Mouse (Mus musculus): ENCODE measurements around the gene Lipm.
A peak's percentile ranks its signal among the peaks of the same experiment; 100 is the strongest.

Gene Lipm

DNA sequence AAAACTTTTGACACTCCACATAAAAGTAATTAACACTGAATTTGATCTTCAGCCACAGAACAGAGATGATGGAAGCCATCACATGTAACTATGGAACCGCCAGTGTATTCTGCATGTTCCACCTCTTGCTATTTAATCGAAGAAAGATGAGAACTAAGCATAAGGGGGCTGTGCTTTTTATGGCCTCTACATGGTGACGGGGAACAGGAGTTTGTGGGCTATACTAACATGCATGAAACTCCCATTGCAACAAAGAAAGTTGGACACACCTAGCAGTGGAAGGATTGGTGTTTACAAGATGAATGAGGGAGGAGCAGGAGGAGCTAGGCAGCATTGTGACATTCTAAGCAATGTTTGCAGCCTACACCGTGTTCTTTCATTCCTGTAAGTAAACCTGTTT is at the start of gene Lipm:
Gene Lipm, plus strand, starts transcription at position 301 of the 400 bp plus-strand sequence.
- DNase-seq: no peak

DNA sequence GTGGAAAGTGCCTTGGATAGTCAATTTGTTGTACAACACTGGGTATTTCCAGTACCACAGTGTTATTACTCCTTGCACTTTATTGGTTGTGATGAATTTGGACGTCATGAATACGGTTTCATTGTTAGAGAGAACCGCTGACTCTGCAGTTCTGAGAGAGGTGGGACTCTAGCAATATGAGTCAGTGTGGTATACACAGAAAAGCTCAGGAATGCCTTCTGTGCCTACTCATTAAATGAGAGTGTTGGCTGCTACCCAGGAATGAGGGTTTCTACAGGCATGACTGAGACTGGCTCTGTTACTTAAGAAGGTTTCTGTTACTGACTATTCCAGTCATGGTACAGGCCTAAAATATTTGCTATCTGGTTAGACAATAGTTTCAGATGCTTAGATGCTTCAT is 49.2 kb upstream of the Lipm start:
- DNase-seq: no peak

DNA sequence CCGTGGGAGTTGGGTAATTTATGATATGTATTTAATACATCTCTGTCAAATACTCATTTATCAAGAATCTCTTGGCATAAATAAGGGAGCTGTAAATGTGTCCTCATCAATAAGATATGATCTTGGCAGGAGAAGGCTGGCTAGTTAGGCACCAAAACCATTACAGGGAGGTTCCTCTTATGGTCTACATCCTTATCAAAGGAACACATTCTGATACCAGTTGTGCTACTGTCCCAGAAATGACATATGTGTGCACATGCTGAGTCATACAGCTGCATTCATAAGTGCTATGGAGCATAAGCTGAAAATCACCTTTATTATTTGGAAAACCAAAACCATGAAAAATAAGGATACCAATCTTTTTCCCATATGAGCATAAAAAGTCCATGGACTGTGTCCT is 37.2 kb upstream of the Lipm start:
- no peak for DNase-seq

DNA sequence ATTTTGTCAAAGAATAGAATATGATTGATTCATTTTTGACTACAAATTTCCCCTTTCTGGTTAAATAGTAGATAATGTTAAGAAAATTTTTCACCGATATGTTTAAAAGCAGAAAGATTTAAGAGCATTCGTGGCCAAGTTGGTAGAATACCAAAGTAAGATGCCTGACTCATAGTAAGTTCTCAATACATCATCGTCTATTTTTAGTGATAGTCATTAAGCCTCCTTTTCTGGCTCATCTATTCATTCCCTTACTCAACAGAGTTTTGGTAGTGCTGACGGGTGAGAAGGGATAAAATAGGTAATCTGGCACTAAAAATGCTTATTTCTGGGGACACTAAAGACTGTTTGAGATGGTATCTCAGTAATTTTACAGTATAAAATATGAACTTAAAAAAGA is 36.7 kb upstream of the Lipm start:
- no peak for DNase-seq

DNA sequence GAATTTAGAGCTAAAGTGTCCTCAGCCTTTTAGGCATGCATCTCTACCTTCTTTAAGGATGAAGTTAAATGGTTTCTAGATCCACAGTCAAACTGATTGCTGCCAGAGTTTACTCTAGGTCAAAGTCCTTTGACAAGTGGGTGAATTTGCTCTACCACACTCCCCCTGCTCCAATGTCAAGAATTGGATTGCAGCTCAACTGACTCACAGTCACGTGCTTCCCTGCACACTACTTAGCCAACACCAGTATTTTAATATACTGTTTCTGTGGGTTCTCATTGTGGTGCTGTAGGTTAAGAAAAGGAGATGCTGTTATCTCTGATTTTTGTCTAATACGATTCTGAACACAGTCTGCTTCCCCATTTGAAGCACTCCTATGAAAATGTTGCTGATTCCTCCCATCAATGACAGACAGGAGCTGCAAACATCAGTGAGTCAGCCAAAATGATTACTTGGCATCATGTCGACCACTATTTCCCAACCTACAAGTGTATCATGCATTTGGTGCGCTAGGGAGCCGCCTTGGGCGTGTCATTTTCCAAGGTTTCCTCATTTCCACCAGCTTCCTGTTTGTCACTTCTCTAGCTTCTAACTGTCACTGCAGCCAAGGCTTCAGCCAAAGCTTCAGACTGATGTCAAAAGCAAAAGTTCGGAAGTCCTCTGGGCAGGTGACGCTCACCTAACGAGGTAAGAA is 33.8 kb upstream of the Lipm start, which contains the start of gene Lipn:
Gene Lipn, plus strand, starts transcription at position 580 of the 694 bp plus-strand sequence.
- DNase-seq: no peak

DNA sequence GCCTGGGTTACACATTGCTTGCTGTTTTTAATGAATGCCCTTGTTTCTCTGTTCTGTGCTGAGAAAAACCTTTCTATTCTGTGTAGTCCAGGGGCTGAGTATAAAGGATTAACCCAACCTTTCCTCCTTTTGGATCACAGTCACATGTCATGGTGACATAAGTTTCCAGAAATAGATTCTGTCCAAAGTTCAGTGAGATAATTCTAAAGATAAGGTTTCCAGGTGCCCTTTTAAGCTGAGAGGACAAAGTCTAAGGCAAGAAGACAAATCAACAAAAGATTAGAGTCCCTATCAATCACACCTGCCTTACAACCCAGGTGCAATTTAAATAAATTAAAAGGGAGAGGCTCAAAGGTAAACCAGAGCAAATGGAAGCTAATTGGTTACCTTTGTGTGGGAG is 26.5 kb upstream of the Lipm start:
- no peak for DNase-seq

DNA sequence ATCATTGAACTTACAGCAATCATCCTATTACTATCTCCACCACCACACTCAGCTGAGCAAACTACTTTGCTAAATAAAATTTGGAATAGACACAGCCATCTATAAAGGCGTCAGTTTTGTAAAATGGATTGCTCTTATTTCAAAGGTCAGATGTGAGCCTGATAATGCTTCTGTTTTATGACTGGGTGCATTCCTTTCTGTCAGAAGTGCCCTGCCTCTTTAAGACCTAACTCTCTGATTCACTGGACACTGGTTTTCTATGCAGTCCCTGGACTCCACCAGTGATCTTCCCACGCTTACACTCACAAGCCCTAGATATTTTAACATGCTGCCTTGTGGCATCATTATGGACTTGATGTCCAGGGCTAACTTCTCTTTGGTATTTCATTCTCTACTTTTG is 22.6 kb upstream of the Lipm start:
- DNase-seq: no peak

DNA sequence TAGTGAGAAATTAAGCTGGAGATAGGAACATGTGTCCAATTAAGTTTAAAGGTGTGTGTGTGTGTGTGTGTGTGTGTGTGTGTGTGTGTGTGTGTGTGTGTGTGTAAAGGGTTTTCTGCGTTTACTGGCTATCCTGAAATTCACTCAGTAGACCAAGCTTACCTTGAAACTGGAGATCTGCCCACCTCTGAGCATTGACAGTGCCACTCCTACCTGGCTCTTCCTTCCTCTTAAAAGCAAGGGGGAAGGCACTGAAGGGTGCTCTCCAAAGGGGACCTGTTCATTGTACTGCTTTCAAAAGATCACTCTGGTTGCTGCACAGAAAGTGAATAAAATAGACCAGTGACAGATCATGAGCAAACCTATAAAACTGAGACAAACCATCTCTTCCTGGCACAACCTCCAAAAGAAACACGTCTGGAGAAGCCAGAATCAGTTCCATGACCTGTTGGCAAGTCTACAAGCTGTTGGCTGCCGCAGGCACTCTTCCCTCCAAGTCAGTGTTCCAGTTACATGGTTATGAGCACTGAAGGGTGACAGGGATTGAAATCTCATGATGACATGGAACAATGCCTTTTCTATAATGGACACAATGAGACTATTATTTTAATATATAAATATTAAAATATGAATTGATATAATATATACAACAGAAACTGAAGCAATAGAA is 11.6 kb upstream of the Lipm start:
- DNase-seq: no peak

DNA sequence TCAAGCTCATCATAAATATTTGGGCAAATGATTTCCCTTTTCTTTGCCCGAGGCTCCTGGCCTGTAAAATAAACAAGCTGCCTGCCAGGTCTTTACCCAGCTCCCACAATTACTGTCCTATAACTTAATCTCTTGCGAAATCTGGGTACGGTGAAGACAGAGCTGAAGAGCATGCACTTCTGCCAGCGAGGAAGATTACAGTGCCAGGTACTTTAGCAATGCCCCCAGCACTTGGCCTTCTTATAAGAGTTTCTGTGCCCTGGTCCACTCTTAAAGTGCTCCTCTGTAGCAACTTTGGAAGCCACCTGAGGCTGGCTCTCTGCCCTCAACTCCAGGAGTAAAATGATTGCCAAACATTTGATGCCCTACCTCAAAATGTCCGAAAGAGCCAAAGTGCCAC is 5.4 kb upstream of the Lipm start:
- no peak for DNase-seq

DNA sequence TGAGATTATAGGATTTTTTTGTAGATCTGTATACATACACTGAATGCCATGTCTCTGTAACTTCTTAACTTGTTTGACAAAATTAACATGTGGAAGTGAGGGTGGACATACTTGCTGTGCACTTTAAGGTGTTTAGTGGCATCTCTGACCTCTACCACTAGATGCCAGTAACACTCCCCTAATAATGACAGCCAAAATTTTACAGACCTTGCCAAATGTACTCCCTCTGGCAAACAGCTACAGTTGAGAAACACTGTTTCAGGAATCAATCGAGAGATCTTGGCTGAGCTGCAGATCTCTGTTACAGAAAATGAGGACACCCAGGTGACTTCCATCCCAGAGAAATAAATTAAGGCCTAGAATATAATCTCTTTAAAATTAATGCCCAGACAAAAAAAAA is 4.5 kb upstream of the Lipm start:
- DNase-seq: no peak

DNA sequence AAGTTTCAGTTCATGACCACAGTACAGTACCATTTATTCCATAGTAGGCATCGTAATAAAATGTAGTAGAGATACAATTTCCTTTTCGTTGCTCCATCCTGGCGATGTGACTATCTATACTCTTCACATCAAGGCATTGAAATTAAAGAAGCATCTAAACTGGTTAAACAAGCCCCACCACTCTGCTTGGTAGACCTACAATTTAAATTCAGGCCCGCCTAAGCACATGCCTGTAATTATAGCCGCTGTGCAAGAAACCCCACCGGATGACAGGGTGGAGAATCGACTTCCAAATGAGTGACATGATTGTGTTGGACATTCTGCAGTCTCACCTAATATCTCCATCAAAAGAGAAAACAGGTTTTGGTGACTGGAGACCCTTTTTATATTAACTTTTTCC is 1.2 kb downstream of the Lipm start:
- no peak for DNase-seq

DNA sequence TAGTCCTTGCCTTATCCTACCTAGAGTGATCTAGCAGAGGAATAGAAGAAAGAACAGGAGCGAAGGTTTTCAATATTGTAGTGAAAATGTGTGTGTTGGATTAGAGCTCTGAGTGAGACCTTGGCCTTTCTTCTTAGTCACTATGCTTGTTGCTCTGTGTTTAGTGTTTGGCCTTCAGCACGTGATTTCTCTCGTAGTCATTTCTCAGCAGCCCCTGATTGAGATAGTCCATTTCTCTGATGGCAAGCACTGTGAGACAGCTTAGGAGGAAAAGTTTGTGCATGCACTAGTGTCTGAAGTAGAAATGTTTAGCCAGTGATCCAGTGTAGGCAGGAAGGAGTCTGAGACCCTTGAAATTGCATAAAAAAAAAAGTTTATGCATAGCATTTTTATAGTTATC is 4.1 kb downstream of the Lipm start:
- no peak for DNase-seq

DNA sequence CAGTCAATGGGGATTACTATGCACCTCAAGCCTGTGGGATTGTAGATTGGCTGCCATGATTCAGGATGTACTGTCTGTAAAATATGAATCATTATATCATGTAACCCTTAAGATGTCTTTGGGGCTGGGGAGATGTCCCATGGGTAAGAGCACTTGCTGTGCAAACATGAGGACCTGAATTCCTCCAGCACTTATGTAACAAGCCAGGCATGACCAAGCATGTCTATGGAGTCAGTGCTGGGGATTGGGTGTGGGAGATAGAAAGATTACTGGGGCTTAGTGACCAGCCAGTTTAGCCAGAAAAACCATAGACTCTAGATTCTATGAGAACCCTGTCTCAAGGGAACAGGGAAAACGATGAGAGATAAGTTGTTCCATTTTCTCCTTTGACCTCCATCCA is 18.4 kb downstream of the Lipm start:
- DNase-seq: no peak

DNA sequence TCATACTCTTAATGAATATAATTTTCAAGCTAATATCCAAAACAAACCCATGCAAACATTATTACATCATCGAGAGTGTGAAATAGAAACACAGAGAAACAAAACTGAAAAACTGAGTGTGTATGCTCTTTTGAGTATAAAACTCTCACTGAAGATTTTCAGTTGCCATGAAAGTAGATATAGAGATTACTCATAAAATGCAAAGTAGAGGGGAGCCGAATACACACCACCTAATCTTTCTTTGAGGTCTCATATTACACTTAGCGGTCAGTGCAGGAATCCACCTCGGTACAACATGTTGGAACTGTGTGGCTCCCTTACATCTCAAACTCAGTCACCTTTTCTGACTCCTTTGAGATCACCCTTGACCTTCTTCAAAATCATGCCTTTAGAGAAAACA is 18.9 kb downstream of the Lipm start:
- DNase-seq: no peak

DNA sequence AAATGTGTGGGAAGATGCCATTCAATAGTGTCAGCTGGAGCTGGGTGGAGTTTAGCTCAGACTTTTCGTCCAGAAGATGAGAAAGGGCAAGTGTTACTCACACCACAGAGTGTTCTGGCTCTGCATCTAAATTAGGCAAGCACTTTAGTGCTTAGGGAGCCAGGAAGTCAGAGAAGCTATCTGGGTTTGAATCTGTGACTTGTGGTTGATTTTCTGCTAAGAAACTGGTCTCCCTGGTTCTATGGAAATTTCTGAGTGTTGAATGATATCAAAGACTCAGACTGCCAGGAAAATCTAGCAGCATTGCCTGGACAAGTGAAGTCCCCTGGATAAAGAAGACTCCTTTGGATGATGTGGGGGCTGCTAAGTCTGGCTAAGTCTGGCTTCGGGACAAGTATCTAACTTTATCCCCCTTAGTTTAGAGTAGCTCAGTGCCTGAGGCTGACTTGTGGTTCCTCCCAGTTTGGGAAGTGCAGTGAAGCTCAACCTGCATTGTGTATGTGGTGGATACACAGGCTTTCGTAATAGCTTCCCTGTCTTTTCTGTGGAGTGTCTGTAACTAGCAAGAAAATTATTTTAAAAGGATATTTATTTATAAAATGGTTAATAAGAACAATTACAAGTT is 19.5 kb downstream of the Lipm start:
- no peak for DNase-seq

DNA sequence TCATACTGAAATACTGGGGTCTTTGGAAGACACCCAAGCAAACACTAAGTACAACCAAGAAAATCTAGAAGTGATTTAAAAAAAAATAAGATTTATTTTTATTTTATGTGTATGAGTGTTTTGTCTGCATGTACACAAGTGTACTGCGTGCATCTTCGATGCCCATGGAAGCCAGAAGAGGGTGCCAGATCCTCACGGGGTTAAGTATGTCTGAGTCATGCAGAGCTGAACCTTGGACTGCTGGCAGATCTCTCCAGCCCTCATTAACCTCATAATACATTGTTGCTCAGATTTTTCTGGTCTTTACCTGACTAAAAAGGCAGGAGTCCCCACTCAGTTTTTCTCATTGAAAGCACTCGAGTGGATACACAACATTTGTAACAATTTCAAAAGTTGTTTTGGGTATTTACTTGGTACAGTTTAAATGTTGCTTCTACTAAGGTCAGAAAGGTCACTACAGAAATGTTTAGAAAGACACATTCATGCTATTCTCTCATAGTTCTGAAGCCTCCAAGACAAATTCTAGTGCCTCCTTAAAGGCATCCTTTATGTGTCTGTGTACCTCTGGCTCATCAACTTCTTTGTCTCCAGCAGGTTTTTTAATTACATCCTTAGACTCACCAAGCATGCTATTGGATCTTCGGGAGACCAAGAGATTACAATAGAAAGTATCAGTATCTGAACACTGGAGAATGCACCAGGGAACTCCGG is 38.1 kb downstream of the Lipm start:
- no peak for DNase-seq

DNA sequence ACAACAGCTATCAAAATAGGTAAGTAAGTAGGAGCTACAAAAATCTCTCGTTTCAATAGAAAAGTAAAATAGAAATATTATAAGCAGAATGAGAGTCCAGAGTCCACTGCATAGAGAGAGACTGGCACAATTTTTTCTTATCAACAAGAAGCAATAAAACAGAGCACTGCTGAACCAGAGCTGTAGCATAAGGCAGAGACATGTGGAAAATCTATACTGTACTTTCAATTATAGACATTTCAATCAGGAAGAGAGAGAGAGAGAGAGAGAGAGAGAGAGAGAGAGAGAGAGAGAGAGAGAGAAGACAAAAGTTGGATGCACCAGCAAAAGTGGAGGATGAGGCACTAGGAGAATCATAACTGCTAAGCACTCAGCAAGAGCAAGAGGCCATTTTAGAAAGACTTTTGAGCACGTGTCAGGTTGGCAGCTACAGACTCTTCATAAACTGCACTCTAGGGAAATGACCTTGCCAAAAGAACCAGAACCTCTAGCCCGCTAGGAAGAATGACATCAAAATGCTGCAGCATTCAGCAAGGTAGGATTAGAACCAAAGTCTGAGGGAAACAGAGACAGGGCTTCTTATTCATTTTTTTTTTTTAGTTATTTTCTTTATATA is 38.8 kb downstream of the Lipm start:
- DNase-seq: no peak

DNA sequence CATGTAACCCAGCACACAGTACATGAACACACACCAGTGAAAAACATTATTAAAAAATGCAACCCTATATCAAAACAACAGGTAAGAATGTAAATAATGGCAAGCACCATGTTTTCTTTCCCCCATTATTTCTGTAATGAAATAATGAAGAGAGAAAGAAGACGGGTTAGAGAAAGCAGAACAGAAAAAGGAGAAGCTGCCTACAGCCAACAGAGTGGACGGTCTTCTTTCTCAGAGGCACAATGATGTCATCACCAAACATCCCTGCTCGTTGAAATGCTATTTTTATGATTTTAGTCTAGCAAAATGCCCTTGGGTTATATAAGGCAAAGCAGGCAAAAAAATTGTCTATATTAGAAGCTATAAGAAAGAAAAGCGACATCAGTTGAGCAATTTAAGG is 47.7 kb downstream of the Lipm start:
- no peak for DNase-seq

DNA sequence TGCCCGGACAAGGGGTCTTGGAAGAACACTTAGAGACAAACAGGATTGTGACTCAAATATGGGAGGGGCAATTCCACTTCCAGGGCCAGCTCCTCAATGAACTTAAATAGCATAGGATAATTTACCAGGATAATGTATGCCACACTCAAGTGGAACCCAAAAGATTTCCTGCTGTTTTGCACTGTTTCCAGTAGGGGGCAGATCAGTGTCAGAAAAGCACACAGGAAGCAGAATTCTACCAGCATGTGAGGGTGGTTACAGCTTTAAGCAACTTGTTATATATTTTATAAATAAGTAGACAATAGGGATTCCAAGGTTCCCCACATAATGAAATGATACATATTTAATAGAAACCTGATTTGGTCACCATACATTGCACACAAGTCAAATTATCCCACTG is 51.2 kb downstream of the Lipm start:
- peak; percentile 14 for DNase-seq

DNA sequence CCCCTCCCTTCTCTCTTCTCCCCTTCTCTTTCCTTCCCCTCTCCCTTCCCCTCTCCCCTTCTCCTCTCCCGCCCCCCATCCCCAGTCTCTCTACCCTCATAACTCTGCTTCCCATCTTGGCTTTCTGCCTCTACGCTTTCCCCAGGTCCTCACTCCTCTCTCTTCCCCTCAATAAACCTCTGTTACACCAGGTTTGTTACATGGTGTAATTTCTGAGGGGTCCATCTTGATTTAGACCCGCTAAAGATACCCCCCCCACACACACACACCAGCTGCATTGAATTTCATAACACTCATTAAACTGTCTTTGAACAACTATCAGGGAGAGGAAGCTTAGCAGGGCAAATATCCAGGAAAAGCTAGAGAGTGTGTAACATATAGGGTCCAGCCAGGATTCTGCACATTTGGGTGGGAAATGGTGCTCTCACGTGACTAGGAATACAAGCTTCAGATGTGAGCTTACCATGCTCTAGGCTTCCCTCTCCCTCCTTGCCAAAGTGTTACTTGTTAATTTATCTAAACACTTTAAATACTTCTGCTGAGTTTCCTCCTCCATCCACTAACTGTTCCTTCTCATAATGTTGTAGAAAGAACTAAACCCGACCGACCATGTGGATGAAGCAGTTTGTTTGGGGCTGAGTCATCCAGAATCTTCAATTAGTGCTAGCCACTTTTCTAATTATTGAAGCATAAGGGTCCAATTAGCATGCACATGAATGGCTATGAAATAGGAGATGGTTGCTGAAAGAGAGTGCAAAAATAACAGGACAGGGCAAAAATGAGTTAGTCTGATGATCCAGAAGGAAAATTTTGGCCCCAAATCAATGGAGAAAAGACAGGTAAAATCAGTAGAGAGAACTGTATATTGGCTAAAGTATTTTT is 52.8 kb downstream of the Lipm start:
- DNase-seq: peak; percentile 49

DNA sequence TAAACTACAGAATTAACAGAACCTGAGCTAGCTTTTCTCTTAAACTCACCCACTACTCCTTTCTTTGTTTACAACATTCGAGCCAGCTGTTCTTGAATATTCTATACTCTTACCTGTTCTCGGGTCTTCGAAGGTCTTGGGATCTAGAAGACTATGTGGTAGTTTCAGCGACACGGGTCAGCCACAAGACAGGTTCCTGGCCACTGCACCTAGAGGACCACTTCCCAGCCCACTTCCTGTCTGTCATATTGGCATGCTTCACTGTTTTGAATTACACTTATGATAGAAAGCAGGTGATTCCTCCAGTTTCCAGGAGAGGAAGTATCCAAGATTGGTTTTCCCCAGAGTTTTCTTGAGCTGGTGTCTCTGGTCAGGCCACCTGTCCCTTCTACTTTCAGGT is 62.0 kb downstream of the Lipm start:
- DNase-seq: no peak

DNA sequence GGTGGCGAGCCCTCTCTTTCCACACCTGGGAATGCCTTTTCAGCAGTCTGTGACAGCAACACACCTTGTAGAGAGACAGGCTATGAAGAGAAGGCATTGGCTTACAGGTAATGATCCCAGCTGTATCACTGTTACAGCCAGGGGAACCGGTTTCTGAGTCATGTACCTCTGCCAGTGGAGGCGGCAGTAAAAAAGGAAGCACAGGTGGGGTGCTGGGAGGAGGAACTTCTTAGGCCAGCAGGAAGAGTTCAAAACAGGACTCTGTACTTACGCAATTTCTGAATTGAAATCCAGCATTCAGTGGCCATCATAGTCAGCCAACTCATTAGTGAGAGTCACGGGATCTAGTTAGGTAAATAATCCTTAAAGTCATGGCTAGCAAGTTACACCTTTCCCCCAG is 65.2 kb downstream of the Lipm start, which contains the start of gene Ankrd22:
Gene Ankrd22, minus strand, starts transcription at position 163 of the 400 bp plus-strand sequence.
- no peak for DNase-seq

Data from retina, postnatal 1 day (tissue).